Mouse (Mus musculus) G1E (cell line): ENCODE measurements around the gene Abhd14b.

Experiments used
- CTCF ChIP-seq: IDR thresholded peaks from 2 replicates; pipeline ENCODE4 v1.5.1; 2012; ENCODE audit warnings: low read depth, low read length, inconsistent platforms, mixed read lengths
- GATA1 ChIP-seq: IDR thresholded peaks from 2 replicates; pipeline ENCODE4 v1.6.1; 2012; ENCODE audit warnings: borderline replicate concordance, low read length, inconsistent platforms, mixed read lengths
- POLR2AphosphoS5 ChIP-seq: IDR thresholded peaks from 2 replicates; pipeline ENCODE4 v1.6.1; 2012; ENCODE audit warnings: low read depth, low read length, inconsistent platforms; ENCODE audit not compliant: insufficient replicate concordance
- TAL1 ChIP-seq: conservative IDR thresholded peaks from 2 replicates; pipeline ENCODE4 v1.6.1; 2012; ENCODE audit warnings: low read depth, low read length, inconsistent platforms, mixed read lengths

DNA sequence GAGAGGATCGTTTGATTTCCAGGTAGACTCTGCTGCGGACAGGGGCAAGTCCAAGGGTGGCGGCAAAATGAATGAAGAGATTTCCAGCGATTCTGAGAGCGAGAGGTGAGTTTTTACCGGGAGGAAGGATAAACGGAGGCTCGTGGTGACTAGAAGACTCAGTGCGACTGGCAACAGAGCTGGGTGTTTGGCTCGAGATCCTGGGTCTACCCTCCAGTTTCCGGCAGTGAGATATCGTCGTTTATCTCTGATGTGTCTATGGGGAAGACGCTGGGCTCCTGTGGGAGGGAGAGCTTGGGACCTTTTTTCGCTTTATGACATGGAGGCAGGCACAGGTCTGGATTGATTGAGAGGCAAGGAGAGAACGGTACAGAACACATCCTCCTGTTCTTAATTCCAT lies 30.4 kb downstream of the Abhd14b start:
- no peak for TF ChIP-seq CTCF
- TF ChIP-seq POLR2AphosphoS5, result no peak
- TF ChIP-seq TAL1, result no peak
- TF ChIP-seq GATA1, result no peak
